Mouse (Mus musculus) midbrain, embryonic 14.5 days (tissue): ENCODE measurements around the gene Ndufs5. TPM values are rescaled to one million over a fixed set of nuclear protein-coding genes. Genes with fewer than 3 reads are reported as not detected.
A peak's percentile ranks its signal among the peaks of the same experiment; 100 is the strongest.

Experiments
- ATAC-seq: fragments of 200-750 bp; cut with Nextera tagmentation; 2 replicates; pipeline ENCODE4 v1.8.0; 2017; ENCODE audit warnings: moderate number of reproducible peaks, moderate library complexity; ENCODE audit not compliant: low FRiP score, low TSS enrichment
- DNase-seq: peaks from one replicate; pipeline ENCODE4 v3.0.0-alpha.2; 2015
- H3K27ac ChIP-seq: fragments of 300-500 bp; sonication (generic); replicated peaks from 2 replicates; pipeline ENCODE4 v1.5.1; 2014; ENCODE audit warnings: mild to moderate bottlenecking, low read depth, low read length, moderate library complexity
- H3K27me3 ChIP-seq: fragments of 300-500 bp; sonication (generic); 2 replicates; pipeline ENCODE4 v1.6.1; 2014; ENCODE audit warnings: low read length, control low read depth, mixed read lengths; ENCODE audit not compliant: control insufficient read depth, insufficient read depth
- H3K36me3 ChIP-seq: fragments of 300-500 bp; sonication (generic); 2 replicates; pipeline ENCODE4 v1.6.1; 2014; ENCODE audit warnings: low read length, control low read depth; ENCODE audit not compliant: control insufficient read depth, insufficient read depth
- H3K4me1 ChIP-seq: fragments of 300-500 bp; sonication (generic); 2 replicates; pipeline ENCODE4 v1.6.1; 2014; ENCODE audit warnings: mild to moderate bottlenecking, antibody characterized with exemption, low read length, control low read depth; ENCODE audit not compliant: control insufficient read depth, insufficient read depth
- H3K4me2 ChIP-seq: fragments of 300-500 bp; sonication (generic); 2 replicates; pipeline ENCODE4 v1.6.1; 2014; ENCODE audit warnings: mild to moderate bottlenecking, low read length, moderate library complexity
- H3K4me3 ChIP-seq: fragments of 300-500 bp; sonication (generic); replicated peaks from 2 replicates; pipeline ENCODE4 v1.5.1; 2014; ENCODE audit warnings: low read depth, low read length
- H3K9ac ChIP-seq: fragments of 300-500 bp; sonication (generic); replicated peaks from 2 replicates; pipeline ENCODE4 v1.6.1; 2014; ENCODE audit warnings: mild to moderate bottlenecking, low read length, moderate library complexity
- H3K9me3 ChIP-seq: fragments of 300-500 bp; sonication (generic); 2 replicates; pipeline ENCODE4 v1.6.1; 2016; ENCODE audit warnings: low read length, control low read depth, mixed read lengths; ENCODE audit not compliant: control insufficient read depth
- WGBS: fragments of 180-500 bp; shearing (Covaris S2); extraction: QIAGEN DNeasy Blood & Tissue Kit; methylation state at CpG from one replicate; pipeline ENCODE4 v1.1.7; 2014; 5-methylcytosine and 5-hydroxymethylcytosine counted together
- polyA plus RNA-seq: library from polyadenylated mRNA; unstranded; fragments of >200 nt; fragmentation: Nextera tagmentation; extraction: Ambion mirVana; gene quantifications from 2 replicates; pipeline ENCODE4 v1.2.1, GENCODE M21; 2014

Ndufs5 gene
- polyA plus RNA-seq, 1 experiment from 2014 or later = 428 TPM

- Histone ChIP-seq H3K4me2 (peak overlapping the region; percentile 85), H3K27ac (no peak overlapping the region), H3K9ac (peak overlapping the region; percentile 98), H3K4me3 (peak overlapping the region; percentile 91), H3K9me3 (no peaks in the 10 kb centered on the region), H3K27me3 (no peaks in the 10 kb centered on the region), H3K36me3 (peaks cover 32% of the 10 kb centered on the region), H3K4me1 (peaks cover 18% of the 10 kb centered on the region)
- ATAC-seq (no peak), DNase-seq (no peak)
- 76% methylated on average over 7 of the region's 7 CpGs for WGBS
Observed at GRCm38 (mm10) chr4:123685046-123685445, 33.0 kb downstream of the Ndufs5 start.

GRCm38 (mm10) chr4:123684260-123684659 is 33.7 kb downstream of the Ndufs5 start, which contains the start of gene Macf1:
Gene Macf1, minus strand, starts transcription at chr4:123684360.
- peak within 1 kb of the TSS; percentile 98 for H3K9ac ChIP-seq
- 79% methylated on average over 3 of the region's 3 CpGs for WGBS
- DNase-seq (no peak), ATAC-seq (no peak)
- peaks cover 37% of the 10 kb centered on the region for H3K36me3 ChIP-seq
- peaks cover 18% of the 10 kb centered on the region for H3K4me1 ChIP-seq
- H3K27ac ChIP-seq = no peak within 1 kb of the TSS
- H3K4me3 ChIP-seq = peak within 1 kb of the TSS; percentile 91
- H3K27me3 ChIP-seq = no peaks in the 10 kb centered on the region
- peak within 1 kb of the TSS; percentile 85 for H3K4me2 ChIP-seq
- no peaks in the 10 kb centered on the region for H3K9me3 ChIP-seq

GRCm38 (mm10) chr4:123682291-123682690 is 35.7 kb downstream of the Ndufs5 start:
- Histone ChIP-seq H3K27me3 (no peaks in the 10 kb centered on the region), H3K9me3 (no peaks in the 10 kb centered on the region), H3K4me2 (no peak overlapping the region), H3K27ac (no peak overlapping the region), H3K36me3 (peaks cover 48% of the 10 kb centered on the region), H3K4me3 (no peak overlapping the region), H3K9ac (no peak overlapping the region), H3K4me1 (peaks cover 20% of the 10 kb centered on the region)
- DNase-seq (no peak), ATAC-seq (no peak)
- WGBS = 84% methylated on average over 8 of the region's 8 CpGs

- no peak for DNase-seq
- Histone ChIP-seq H3K27ac (no peak overlapping the region), H3K9ac (no peak overlapping the region), H3K4me3 (no peak overlapping the region), H3K27me3 (no peaks in the 10 kb centered on the region), H3K4me1 (peaks cover 27% of the 10 kb centered on the region), H3K36me3 (peaks cover 48% of the 10 kb centered on the region), H3K9me3 (no peaks in the 10 kb centered on the region), H3K4me2 (no peak overlapping the region)
- WGBS = 63% methylated on average over 7 of the region's 7 CpGs
- no peak for ATAC-seq
Observed at GRCm38 (mm10) chr4:123680962-123681361, 37.0 kb downstream of the Ndufs5 start.

- ATAC-seq (no peak), DNase-seq (peak; percentile 57)
- Histone ChIP-seq H3K27ac (peak overlapping the region; percentile 58), H3K27me3 (no peaks in the 10 kb centered on the region), H3K9me3 (no peaks in the 10 kb centered on the region), H3K4me2 (no peak overlapping the region), H3K36me3 (peaks cover 54% of the 10 kb centered on the region), H3K4me1 (peaks cover 12% of the 10 kb centered on the region; the same call in 1 of the 2 replicates), H3K9ac (peak overlapping the region; percentile 9; the same call in 1 of the 2 replicates), H3K4me3 (no peak overlapping the region)
- 23% methylated on average over 10 of the region's 10 CpGs for WGBS
Observed at GRCm38 (mm10) chr4:123677060-123677804, 40.8 kb downstream of the Ndufs5 start.

GRCm38 (mm10) chr4:123670598-123670997 is 47.4 kb downstream of the Ndufs5 start:
- Histone ChIP-seq H3K27ac (0 out of 2 replicates have a peak overlapping the region, but pooled peaks have one; percentile 32), H3K4me3 (no peak overlapping the region), H3K9me3 (no peaks in the 10 kb centered on the region), H3K4me1 (peaks cover 26% of the 10 kb centered on the region), H3K27me3 (no peaks in the 10 kb centered on the region), H3K36me3 (peaks cover 31% of the 10 kb centered on the region), H3K4me2 (no peak overlapping the region), H3K9ac (no peak overlapping the region; the same call in 1 of the 2 replicates)
- DNase-seq (peak; percentile 67), ATAC-seq (no peak)

- peaks cover 33% of the 10 kb centered on the region for H3K4me1 ChIP-seq
- H3K4me2 ChIP-seq = no peak overlapping the region
- no peaks in the 10 kb centered on the region for H3K9me3 ChIP-seq
- 66% methylated on average over 6 of the region's 6 CpGs for WGBS
- H3K27ac ChIP-seq = no peak overlapping the region
- H3K27me3 ChIP-seq = no peaks in the 10 kb centered on the region
- H3K9ac ChIP-seq = no peak overlapping the region
- peaks cover 24% of the 10 kb centered on the region for H3K36me3 ChIP-seq
- DNase-seq (no peak), ATAC-seq (no peak)
- H3K4me3 ChIP-seq = no peak overlapping the region
Observed at GRCm38 (mm10) chr4:123669696-123670095, 48.3 kb downstream of the Ndufs5 start.

- Histone ChIP-seq H3K27me3 (no peaks in the 10 kb centered on the region), H3K4me2 (0 out of 2 replicates have a peak overlapping the region, but pooled peaks have one; percentile 0), H3K27ac (no peak overlapping the region), H3K4me1 (peaks cover 46% of the 10 kb centered on the region), H3K9ac (0 out of 2 replicates have a peak overlapping the region, but pooled peaks have one; percentile 2), H3K4me3 (no peak overlapping the region), H3K36me3 (peaks cover 8% of the 10 kb centered on the region; the same call in 1 of the 2 replicates), H3K9me3 (no peaks in the 10 kb centered on the region)
- 0% methylated on average over 1 of the region's 1 CpGs for WGBS
- DNase-seq (peak; percentile 94), ATAC-seq (no peak)
Observed at GRCm38 (mm10) chr4:123667260-123667867, 50.6 kb downstream of the Ndufs5 start.
